Mouse (Mus musculus) heart, adult 11 months (tissue): ENCODE results near the gene Myl12a.

Experiments used
- DNase-seq: peaks from one replicate; pipeline ENCODE4 v3.0.0; 2022

Gene Myl12a

GRCm38 (mm10) chr17:70989430-70989829 lies 13.2 kb downstream of the Myl12a start:
- no peak for DNase-seq

- no peak for DNase-seq
Observed at GRCm38 (mm10) chr17:70988337-70988767, 14.3 kb downstream of the Myl12a start.

- DNase-seq: no peak
Observed at GRCm38 (mm10) chr17:70986831-70987660, 15.6 kb downstream of the Myl12a start.

GRCm38 (mm10) chr17:70986355-70986740 lies 16.3 kb downstream of the Myl12a start:
- DNase-seq: no peak

GRCm38 (mm10) chr17:70985501-70986354 lies 16.9 kb downstream of the Myl12a start:
- DNase-seq: peak; percentile 88

GRCm38 (mm10) chr17:70979345-70980223 lies 23.1 kb downstream of the Myl12a start:
- DNase-seq: peak; percentile 96

DNA sequence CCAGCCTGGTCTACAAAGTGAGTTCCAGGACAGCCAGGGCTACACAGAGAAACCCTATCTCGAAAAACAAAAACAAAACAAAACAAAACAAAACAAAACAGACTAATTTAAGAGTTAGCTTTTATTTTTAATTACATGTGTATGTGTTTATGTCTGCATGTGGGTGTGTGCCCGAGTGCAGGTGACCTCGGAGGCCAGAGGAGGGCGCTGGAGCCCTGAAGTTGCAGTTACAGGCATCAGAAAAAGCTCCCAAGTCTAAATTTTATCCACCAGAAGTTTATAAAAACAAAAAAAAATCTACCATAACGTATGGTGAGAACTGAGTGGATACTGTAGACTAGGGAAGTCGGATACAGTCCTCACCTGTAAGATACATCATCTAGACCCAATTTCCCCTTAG lies 24.9 kb downstream of the Myl12a start:
- peak; percentile 66 for DNase-seq

GRCm38 (mm10) chr17:70974065-70974464 lies 28.6 kb downstream of the Myl12a start:
- DNase-seq: peak; percentile 90

DNA sequence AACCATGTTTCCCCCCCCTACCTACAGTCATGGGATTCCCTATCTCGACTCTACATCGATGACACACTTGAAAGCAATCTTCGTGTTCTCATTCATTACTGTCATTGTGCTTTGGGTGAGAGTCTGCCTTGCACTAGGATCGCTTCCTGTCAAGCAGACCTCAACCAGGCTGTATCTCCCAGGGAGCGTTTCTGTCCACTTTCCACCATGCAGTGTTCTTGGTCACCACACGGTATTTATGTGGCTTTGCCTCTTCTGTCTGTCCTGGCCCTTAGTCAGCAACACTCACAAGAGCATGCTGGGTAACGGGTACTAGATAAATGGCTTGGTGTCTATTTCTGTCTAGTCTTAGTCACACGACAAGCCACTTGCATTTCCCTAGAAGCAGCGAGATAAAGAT lies 29.3 kb downstream of the Myl12a start:
- DNase-seq: peak; percentile 50

- no peak for DNase-seq
Observed at GRCm38 (mm10) chr17:70971206-70971605, 31.5 kb downstream of the Myl12a start.

- no peak for DNase-seq
Observed at GRCm38 (mm10) chr17:70968606-70969191, 34.0 kb downstream of the Myl12a start.

DNA sequence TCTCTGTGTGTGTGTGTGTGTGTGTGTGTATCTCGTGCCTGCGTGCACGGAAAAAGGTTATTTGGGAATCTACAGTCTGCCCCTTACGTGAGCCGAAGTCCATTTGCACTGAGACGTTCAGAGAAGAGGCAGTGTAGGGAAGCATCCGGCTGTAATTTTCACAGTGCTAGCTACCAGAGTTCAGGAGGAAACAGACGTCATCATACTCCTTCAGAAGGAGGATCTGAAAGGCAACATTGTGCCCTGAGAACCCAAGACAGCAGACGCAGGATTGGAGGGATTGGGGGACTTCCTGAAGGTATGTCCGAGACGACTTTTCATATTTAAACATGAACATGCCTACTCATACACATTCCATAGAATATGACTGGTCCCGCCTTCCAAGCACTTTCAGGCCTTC lies 35.0 kb downstream of the Myl12a start:
- DNase-seq: peak; percentile 90

DNA sequence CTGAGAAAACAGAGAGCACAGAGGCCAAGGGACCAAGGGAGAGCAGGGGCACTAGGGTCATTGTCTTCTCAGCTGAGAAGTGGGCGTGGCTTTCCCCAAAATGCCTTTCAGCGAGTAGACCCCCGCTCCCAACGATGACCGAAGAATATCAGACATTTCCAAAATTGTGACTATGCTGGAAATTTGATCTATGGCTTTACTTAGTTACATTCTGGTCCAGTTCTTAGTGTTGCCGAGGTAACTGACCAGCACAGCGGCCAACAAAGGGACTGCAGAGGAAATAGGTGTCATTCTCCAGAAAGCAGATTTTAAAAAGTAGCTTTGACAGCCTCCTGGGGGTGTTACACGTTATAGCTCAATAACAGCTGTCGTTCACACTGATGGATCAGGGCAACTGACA lies 35.5 kb downstream of the Myl12a start:
- DNase-seq: no peak

GRCm38 (mm10) chr17:70966126-70966525 lies 36.6 kb downstream of the Myl12a start:
- DNase-seq: peak; percentile 76

- DNase-seq: peak; percentile 48
Observed at GRCm38 (mm10) chr17:70965281-70965680, 37.4 kb downstream of the Myl12a start.

DNA sequence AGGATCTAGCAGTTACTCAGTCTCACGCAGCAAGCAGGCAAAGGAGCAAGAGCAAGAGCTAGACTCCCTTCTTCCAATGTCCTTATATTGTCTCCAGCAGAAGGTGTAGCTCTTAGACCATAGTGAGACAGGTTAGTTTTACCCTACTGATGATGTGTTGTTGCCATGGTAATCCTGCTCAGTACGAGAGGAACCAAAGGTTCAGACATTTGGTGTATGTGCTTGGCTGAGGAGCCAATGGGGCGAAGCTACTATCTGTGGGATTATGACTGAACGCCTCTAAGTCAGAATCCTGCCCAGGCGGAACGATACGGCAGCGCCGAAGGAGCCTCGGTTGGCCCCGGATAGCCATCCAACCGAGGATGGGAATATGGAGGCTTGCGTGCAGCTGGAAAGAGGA lies 39.1 kb downstream of the Myl12a start:
- DNase-seq: peak; percentile 99

GRCm38 (mm10) chr17:70951266-70951665 lies 51.4 kb downstream of the Myl12a start:
- peak; percentile 18 for DNase-seq

- DNase-seq: peak; percentile 5
Observed at GRCm38 (mm10) chr17:70949171-70949570, 53.5 kb downstream of the Myl12a start.

GRCm38 (mm10) chr17:70948721-70949120 lies 54.0 kb downstream of the Myl12a start:
- DNase-seq: peak; percentile 27

- DNase-seq: peak; percentile 58
Observed at GRCm38 (mm10) chr17:70943779-70944178, 58.9 kb downstream of the Myl12a start.
